Mouse (Mus musculus): ENCODE measurements around the gene Olfr679.
"Not testable (repeated sequence)": the region's sequence is repeated elsewhere in the genome, so short reads cannot be mapped to it uniquely, and the experiment has no call there.

The Olfr679 gene

GRCm38 (mm10) chr7:105080905-105081304 lies at the start of gene Olfr679:
Gene Olfr679, plus strand, starts transcription at chr7:105081205.
- DNase-seq, result no peak

- DNase-seq, result no peak
Observed at GRCm38 (mm10) chr7:105032398-105032797, 48.6 kb upstream of the Olfr679 start, which contains the start of gene Olfr676. Gene Olfr676, plus strand, starts transcription at chr7:105032698.

- DNase-seq, result not testable (repeated sequence)
Observed at GRCm38 (mm10) chr7:105033836-105034235, 47.2 kb upstream of the Olfr679 start.

- DNase-seq, result no peak
Observed at GRCm38 (mm10) chr7:105058951-105059350, 22.1 kb upstream of the Olfr679 start.

GRCm38 (mm10) chr7:105064175-105064574 lies 16.8 kb upstream of the Olfr679 start, which contains the start of gene Olfr678:
Gene Olfr678, plus strand, starts transcription at chr7:105064475.
- no peak for DNase-seq

DNA sequence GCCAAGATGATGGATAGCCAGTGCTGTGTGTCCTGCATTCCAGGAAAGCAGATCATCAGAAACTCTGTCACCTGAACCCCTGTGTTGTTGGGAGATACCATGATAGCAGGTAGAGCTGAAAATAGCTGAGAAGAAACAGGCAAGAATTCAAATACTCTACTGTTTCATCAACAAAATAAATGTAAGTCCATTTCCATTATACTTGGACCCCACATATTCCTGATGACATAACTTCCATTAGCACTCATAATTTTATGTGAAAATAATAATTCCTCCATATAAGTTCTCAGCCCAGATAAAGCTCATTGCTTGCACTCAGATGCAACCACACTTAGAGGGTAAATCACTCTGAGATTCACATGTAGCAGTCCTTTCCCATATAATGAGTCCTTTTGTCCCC lies 11.7 kb downstream of the Olfr679 start, which contains the start of gene Olfr680-ps1:
TSS of gene Olfr680-ps1 (minus strand) at position 101 of the 400 bp plus-strand sequence.
- DNase-seq, result not testable (repeated sequence)

DNA sequence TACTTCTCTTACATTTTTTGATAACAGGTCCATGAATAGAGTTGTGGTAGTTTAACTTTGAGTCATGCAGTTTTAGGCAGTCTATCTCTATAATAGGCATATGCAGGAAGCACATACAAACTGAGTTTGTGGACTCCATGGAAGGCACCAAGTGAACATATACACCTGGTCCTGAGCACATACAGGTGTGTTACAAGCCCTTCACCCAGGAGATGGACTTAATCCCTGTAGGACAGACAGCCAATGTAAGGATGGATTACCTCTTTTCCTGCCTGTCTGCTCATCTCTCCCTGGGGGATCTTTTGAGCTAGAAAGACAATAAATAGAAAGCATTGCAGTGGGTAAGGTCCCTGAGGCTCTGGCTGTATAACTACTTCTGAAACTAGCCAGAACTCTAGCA lies 35.5 kb downstream of the Olfr679 start, which contains the start of gene Olfr681:
TSS of gene Olfr681 (plus strand) at position 301 of the 400 bp plus-strand sequence.
- DNase-seq, result no peak

Data from right cerebral cortex, adult 18-20 months (tissue).